Mouse (Mus musculus) liver, embryonic 12.5 days (tissue): Measurements from ENCODE around the gene Selplg. TPM values are rescaled to one million over a fixed set of nuclear protein-coding genes. Genes with fewer than 3 reads are reported as not detected.

Experiments used
- ATAC-seq: fragments of 200-750 bp; cut with Nextera tagmentation; 2 replicates; pipeline ENCODE4 v1.8.0; 2017; ENCODE audit warnings: moderate number of reproducible peaks, mild to moderate bottlenecking, moderate library complexity
- H3K27ac ChIP-seq: fragments of 300-500 bp; sonication (generic); 2 replicates; pipeline ENCODE4 v1.5.1; 2016; ENCODE audit warnings: mild to moderate bottlenecking
- H3K27me3 ChIP-seq: fragments of 300-500 bp; sonication (generic); replicated peaks from 2 replicates; pipeline ENCODE4 v1.6.1; 2016; ENCODE audit warnings: mild to moderate bottlenecking, moderate library complexity
- H3K36me3 ChIP-seq: fragments of 300-500 bp; sonication (generic); 2 replicates; pipeline ENCODE4 v1.6.1; 2016; ENCODE audit warnings: mild to moderate bottlenecking, moderate library complexity
- H3K4me1 ChIP-seq: fragments of 300-500 bp; sonication (generic); 2 replicates; pipeline ENCODE4 v1.6.1; 2016
- H3K4me2 ChIP-seq: fragments of 300-500 bp; sonication (generic); 2 replicates; pipeline ENCODE4 v1.6.1; 2016; ENCODE audit warnings: mild to moderate bottlenecking, moderate library complexity
- H3K4me3 ChIP-seq: fragments of 300-500 bp; sonication (generic); 2 replicates; pipeline ENCODE4 v1.5.1; 2016; ENCODE audit warnings: mild to moderate bottlenecking, moderate library complexity
- H3K9ac ChIP-seq: fragments of 300-500 bp; sonication (generic); 2 replicates; pipeline ENCODE4 v1.6.1; 2016; ENCODE audit warnings: mild to moderate bottlenecking, moderate library complexity
- H3K9me3 ChIP-seq: fragments of 300-500 bp; sonication (generic); replicated peaks from 2 replicates; pipeline ENCODE4 v1.6.1; 2016; ENCODE audit warnings: mild to moderate bottlenecking, moderate library complexity
- WGBS: fragments of 180-500 bp; shearing (Covaris S2); methylation state at CpG from one replicate; pipeline ENCODE4 v1.1.7; 2016; ENCODE audit not compliant: insufficient replicate concordance; 5-methylcytosine and 5-hydroxymethylcytosine counted together
- polyA plus RNA-seq: library from polyadenylated mRNA; unstranded; fragments of >200 nt; fragmentation: Nextera tagmentation; extraction: Ambion mirVana; gene quantifications from 2 replicates; pipeline ENCODE4 v1.2.1, GENCODE M21; 2016

The Selplg gene
- polyA plus RNA-seq, 1 experiment from 2014 or later: 11.6 TPM

DNA sequence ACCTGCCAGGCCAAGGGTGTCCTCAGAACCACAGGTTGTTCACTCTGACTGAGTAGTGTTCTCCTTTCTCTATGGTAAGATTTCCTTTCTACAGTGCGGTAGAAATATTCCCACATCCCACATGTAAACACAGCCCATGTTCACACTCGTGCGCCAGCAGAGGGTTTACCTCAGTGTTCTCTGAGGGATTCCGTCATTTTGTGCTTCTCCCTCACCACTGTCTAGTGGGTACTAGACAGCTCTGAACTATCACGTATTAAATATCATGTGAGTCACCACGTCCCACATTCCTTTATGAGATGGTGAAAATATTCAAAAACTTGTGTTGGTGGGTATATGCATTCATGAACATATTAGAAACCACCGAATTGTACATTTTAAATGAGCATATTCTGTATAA lies 20.0 kb upstream of the Selplg start:
- H3K27me3 ChIP-seq: no peaks in the 10 kb centered on the region
- 81% methylated on average over 7 of the region's 7 CpGs for WGBS

DNA sequence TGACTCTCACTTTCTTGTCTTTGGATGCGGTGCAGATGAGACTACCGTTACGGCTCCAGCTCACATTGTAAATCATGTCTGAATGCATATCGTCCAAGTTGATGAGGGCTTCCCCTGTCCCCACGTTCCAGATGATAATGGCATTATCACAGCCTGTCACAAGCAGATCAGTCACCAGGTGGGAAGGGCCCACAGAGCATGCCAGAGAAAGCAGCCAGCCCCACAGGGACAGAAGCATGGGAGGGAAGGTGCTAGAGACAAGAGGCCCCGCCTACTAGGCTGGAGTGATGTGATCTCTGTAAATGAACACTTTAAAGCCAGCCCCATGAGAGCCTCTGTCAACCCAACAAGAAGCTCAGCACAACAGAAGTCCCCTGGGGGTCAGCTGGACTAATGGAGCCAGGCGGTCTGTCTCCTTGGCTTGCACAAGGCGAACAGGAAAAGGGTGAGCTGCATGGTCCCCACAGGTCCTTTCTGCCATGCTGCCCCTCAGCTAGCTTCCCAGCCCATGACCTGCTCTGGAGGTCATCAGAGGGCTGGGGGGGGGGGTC lies 18.3 kb upstream of the Selplg start:
- peaks cover 73% of the 10 kb centered on the region for H3K36me3 ChIP-seq
- H3K27me3 ChIP-seq: no peaks in the 10 kb centered on the region
- no peaks in the 10 kb centered on the region for H3K9me3 ChIP-seq
- no peak overlapping the region for H3K27ac ChIP-seq
- peaks cover 50% of the 10 kb centered on the region for H3K4me1 ChIP-seq
- H3K4me3 ChIP-seq: no peak overlapping the region
- H3K9ac ChIP-seq: no peak overlapping the region
- 60% methylated on average over 8 of the region's 8 CpGs for WGBS
- ATAC-seq: peak; percentile 38
- H3K4me2 ChIP-seq: peak overlapping the region; percentile 12; the same call in 1 of the 2 replicates

More for the DNA sequence above, 20.0 kb upstream of the Selplg start:
- H3K4me2 ChIP-seq: no peak overlapping the region
- ATAC-seq: no peak
- no peaks in the 10 kb centered on the region for H3K9me3 ChIP-seq
- no peak overlapping the region for H3K4me3 ChIP-seq
- no peak overlapping the region for H3K9ac ChIP-seq
- H3K27ac ChIP-seq: no peak overlapping the region
- H3K36me3 ChIP-seq: peaks cover 59% of the 10 kb centered on the region
- H3K4me1 ChIP-seq: peaks cover 45% of the 10 kb centered on the region

DNA sequence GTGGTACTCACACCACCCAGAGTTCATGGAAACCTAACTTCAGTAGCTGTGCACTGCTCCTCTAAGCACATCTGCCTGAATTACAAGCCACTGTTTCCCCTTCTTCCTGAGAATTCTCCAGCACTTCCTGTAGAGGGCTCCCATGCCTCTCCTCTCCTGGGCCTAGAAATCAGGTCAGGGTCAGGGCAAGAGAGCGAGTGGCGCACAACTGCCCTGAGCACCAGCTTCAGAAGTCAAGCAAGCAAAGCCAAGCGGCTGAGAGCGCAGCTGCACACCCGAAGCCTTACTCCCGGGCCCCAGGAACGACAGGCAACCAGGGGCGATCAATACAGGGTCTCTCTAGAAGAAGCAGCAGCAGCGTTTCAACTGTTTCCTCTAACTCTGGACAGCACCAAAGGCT lies 15.2 kb upstream of the Selplg start:
- peaks cover 98% of the 10 kb centered on the region for H3K36me3 ChIP-seq

GRCm38 (mm10) chr5:113846656-113847055 lies 14.2 kb upstream of the Selplg start:
- no peak overlapping the region for H3K4me3 ChIP-seq
- 42% methylated on average over 8 of the region's 8 CpGs for WGBS
- H3K27me3 ChIP-seq: no peaks in the 10 kb centered on the region
- H3K4me2 ChIP-seq: peak overlapping the region; percentile 50
- ATAC-seq: peak; percentile 97
- peak overlapping the region; percentile 32 for H3K9ac ChIP-seq
- no peaks in the 10 kb centered on the region for H3K9me3 ChIP-seq
- peaks cover 99% of the 10 kb centered on the region for H3K36me3 ChIP-seq
- H3K4me1 ChIP-seq: peaks cover 69% of the 10 kb centered on the region
- peak overlapping the region; percentile 74 for H3K27ac ChIP-seq

More for the DNA sequence above, 15.2 kb upstream of the Selplg start:
- ATAC-seq: no peak
- Histone ChIP-seq H3K9ac (0 out of 2 replicates have a peak overlapping the region, but pooled peaks have one; percentile 22), H3K27me3 (no peaks in the 10 kb centered on the region), H3K9me3 (no peaks in the 10 kb centered on the region), H3K27ac (peak overlapping the region; percentile 74; the same call in 1 of the 2 replicates), H3K4me1 (peaks cover 66% of the 10 kb centered on the region), H3K4me3 (no peak overlapping the region), H3K4me2 (no peak overlapping the region)
- 85% methylated on average over 9 of the region's 9 CpGs for WGBS

- no peak for ATAC-seq
- H3K27me3 ChIP-seq: no peaks in the 10 kb centered on the region
- no peak overlapping the region for H3K9ac ChIP-seq
- H3K4me3 ChIP-seq: no peak overlapping the region
- peaks cover 91% of the 10 kb centered on the region for H3K36me3 ChIP-seq
- peak overlapping the region; percentile 27 for H3K27ac ChIP-seq
- 82% methylated on average over 8 of the region's 8 CpGs for WGBS
- H3K4me1 ChIP-seq: peaks cover 66% of the 10 kb centered on the region
- H3K9me3 ChIP-seq: no peaks in the 10 kb centered on the region
- H3K4me2 ChIP-seq: no peak overlapping the region
These were observed 13.2 kb upstream of the Selplg start for GRCm38 (mm10) chr5:113845627-113846026.

DNA sequence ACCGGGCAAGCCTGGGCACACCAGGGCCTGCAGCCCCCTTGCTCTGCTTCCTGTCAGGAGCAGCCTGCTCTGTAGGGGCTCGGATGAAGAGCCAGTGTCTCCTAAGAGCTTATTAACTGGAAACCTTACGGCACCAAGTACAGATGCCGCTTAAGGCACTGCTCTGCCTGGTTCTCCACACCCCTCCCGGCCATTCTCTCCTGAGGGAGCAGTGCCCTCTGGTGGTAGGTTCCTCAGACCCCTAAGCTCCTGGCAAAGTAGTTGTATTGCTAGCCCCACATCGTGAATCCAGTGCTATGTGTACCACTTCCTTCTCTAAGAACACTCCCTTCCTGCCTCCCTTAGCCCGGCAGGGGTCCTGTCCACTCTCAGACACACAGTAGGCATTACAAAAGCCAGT lies 12.3 kb upstream of the Selplg start:
- Histone ChIP-seq H3K4me3 (no peak overlapping the region), H3K4me1 (peaks cover 58% of the 10 kb centered on the region), H3K9ac (no peak overlapping the region), H3K4me2 (no peak overlapping the region), H3K36me3 (peaks cover 82% of the 10 kb centered on the region), H3K27me3 (no peaks in the 10 kb centered on the region), H3K9me3 (no peaks in the 10 kb centered on the region), H3K27ac (0 out of 2 replicates have a peak overlapping the region, but pooled peaks have one; percentile 32)
- WGBS: 59% methylated on average over 7 of the region's 7 CpGs
- ATAC-seq: no peak

DNA sequence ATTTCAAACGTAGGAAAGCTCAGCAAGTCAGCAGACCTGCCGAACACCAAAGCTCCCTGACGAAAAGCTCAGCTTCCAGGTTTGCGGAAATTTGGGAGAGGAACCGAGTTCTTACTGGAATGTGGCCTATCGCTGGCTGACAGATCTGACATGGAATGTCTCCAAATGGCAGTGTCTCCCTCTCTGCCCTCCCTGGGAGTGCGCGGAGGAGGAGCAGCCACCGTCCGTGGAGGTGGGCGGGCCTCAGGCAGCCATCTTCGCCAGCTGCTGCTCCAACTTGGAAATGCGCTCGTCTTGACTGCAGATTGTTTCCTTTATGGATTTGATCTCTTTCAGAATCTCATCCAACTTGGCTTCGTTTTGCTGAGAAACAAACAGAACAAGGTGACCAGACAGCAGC lies 11.7 kb upstream of the Selplg start:
- H3K27me3 ChIP-seq: no peaks in the 10 kb centered on the region
- whole genome bisulfite sequencing: 85% methylated on average over 15 of the region's 15 CpGs
- H3K9me3 ChIP-seq: no peaks in the 10 kb centered on the region
- no peak overlapping the region for H3K27ac ChIP-seq
- no peak for ATAC-seq
- H3K36me3 ChIP-seq: peaks cover 75% of the 10 kb centered on the region
- peaks cover 58% of the 10 kb centered on the region for H3K4me1 ChIP-seq
- no peak overlapping the region for H3K9ac ChIP-seq
- no peak overlapping the region for H3K4me3 ChIP-seq
- no peak overlapping the region for H3K4me2 ChIP-seq

GRCm38 (mm10) chr5:113842906-113843305 lies 10.5 kb upstream of the Selplg start:
- no peak overlapping the region for H3K27ac ChIP-seq
- no peak overlapping the region for H3K4me3 ChIP-seq
- ATAC-seq: no peak
- no peak overlapping the region for H3K4me2 ChIP-seq
- peaks cover 57% of the 10 kb centered on the region for H3K4me1 ChIP-seq
- WGBS: 80% methylated on average over 9 of the region's 9 CpGs
- H3K9ac ChIP-seq: no peak overlapping the region
- no peaks in the 10 kb centered on the region for H3K9me3 ChIP-seq
- H3K36me3 ChIP-seq: peaks cover 63% of the 10 kb centered on the region
- H3K27me3 ChIP-seq: no peaks in the 10 kb centered on the region

DNA sequence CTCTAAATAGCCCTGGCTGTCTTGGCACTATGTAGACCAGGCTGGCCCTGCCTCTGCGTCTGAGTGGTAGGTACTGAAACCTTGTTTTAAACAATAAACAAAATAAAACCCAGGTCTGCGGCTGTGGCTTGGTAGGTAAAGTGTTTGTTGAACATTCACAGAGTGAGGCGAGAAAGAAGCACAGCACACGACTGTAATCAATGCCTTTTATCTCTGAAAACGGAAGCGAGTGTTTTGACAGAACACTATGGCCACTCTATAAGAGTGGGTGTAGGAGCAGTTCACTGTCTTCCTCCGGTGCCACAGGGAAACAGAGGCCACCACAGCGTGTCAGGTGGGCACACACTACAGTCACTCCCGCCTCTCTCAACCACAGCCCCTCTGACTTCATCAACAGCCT lies 9.8 kb upstream of the Selplg start:
- Histone ChIP-seq H3K36me3 (peaks cover 57% of the 10 kb centered on the region), H3K9me3 (no peaks in the 10 kb centered on the region), H3K27ac (peak overlapping the region; percentile 30), H3K4me2 (no peak overlapping the region), H3K27me3 (no peaks in the 10 kb centered on the region), H3K4me1 (peaks cover 51% of the 10 kb centered on the region), H3K9ac (no peak overlapping the region), H3K4me3 (no peak overlapping the region)
- no peak for ATAC-seq
- WGBS: 68% methylated on average over 9 of the region's 9 CpGs

- Histone ChIP-seq H3K4me3 (no peak overlapping the region), H3K4me1 (peaks cover 44% of the 10 kb centered on the region), H3K27ac (peak overlapping the region; percentile 30), H3K27me3 (no peaks in the 10 kb centered on the region), H3K9ac (no peak overlapping the region), H3K4me2 (no peak overlapping the region), H3K9me3 (no peaks in the 10 kb centered on the region), H3K36me3 (peaks cover 50% of the 10 kb centered on the region)
- 53% methylated on average over 23 of the region's 23 CpGs for WGBS
- ATAC-seq: no peak
These were observed 9.1 kb upstream of the Selplg start for GRCm38 (mm10) chr5:113841243-113842225.

DNA sequence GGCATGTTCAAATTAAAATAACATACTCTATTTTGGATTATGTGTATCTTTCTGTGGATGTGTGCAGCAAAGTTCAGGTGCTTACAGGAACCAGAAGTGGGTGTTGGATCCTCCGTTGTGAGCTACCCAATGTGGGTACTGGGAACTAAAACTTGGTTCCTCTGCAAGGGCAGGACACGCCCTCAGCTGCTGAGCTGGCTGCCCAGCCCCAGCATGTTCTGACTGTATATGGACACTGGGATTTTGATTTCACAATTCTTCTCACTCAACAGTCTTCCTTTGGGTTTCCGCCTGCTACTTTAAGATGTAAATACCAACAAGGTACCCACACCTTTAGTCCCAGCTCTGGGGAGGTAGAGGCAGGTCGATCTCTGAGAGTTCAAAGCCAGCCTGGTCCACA lies 8.0 kb upstream of the Selplg start:
- Histone ChIP-seq H3K4me2 (no peak overlapping the region), H3K9ac (no peak overlapping the region), H3K27me3 (no peaks in the 10 kb centered on the region), H3K4me3 (no peak overlapping the region), H3K4me1 (peaks cover 33% of the 10 kb centered on the region), H3K9me3 (no peaks in the 10 kb centered on the region), H3K27ac (no peak overlapping the region), H3K36me3 (peaks cover 39% of the 10 kb centered on the region)
- ATAC-seq: no peak
- WGBS: 70% methylated on average over 4 of the region's 4 CpGs

- no peak for ATAC-seq
- no peak overlapping the region for H3K27ac ChIP-seq
- H3K4me1 ChIP-seq: peaks cover 14% of the 10 kb centered on the region
- H3K27me3 ChIP-seq: no peaks in the 10 kb centered on the region
- H3K9ac ChIP-seq: no peak overlapping the region
- no peaks in the 10 kb centered on the region for H3K9me3 ChIP-seq
- no peak overlapping the region for H3K4me2 ChIP-seq
- H3K36me3 ChIP-seq: peaks cover 5% of the 10 kb centered on the region
- no peak overlapping the region for H3K4me3 ChIP-seq
- 64% methylated on average over 10 of the region's 10 CpGs for WGBS
These were observed 4.5 kb upstream of the Selplg start for GRCm38 (mm10) chr5:113836961-113837360.
